Mouse (Mus musculus) testis, adult 2 months (tissue): ENCODE results near the gene Ankrd33b.

Source experiments
- CTCF ChIP-seq: fragments of 200-500 bp; IDR thresholded peaks from 2 replicates; pipeline ENCODE4 v1.5.1; 2012; ENCODE audit warnings: low read depth, mild to moderate bottlenecking, inconsistent platforms, low read length, moderate library complexity; ENCODE audit not compliant: control insufficient read depth, insufficient read depth, insufficient replicate concordance
- POLR2A ChIP-seq: fragments of 200-500 bp; IDR thresholded peaks from 2 replicates; pipeline ENCODE4 v1.6.1; 2012; ENCODE audit warnings: low read depth, mild to moderate bottlenecking, inconsistent platforms, low read length, moderate library complexity; ENCODE audit not compliant: control insufficient read depth

GRCm38 (mm10) chr15:31349046-31349445 lies 18.5 kb downstream of the Ankrd33b start:
- TF ChIP-seq POLR2A: no peak
- no peak for TF ChIP-seq CTCF
